Mouse (Mus musculus) myocyte (in vitro differentiated cells): ENCODE results near the gene Armc5.

Source experiments
- CEBPB ChIP-seq: IDR thresholded peaks from 2 replicates; pipeline ENCODE4 v1.6.1; 2011; ENCODE audit warnings: mild to moderate bottlenecking, moderate library complexity; ENCODE audit not compliant: poor library complexity, insufficient read depth, severe bottlenecking
- E2F4 ChIP-seq: IDR thresholded peaks from one replicate; pipeline ENCODE4 v1.6.1; 2011; ENCODE audit warnings: mild to moderate bottlenecking, control low read depth, moderate library complexity; ENCODE audit not compliant: insufficient read depth
- MAX ChIP-seq: IDR thresholded peaks from one replicate; pipeline ENCODE4 v1.6.1; 2011; ENCODE audit warnings: low read depth, mild to moderate bottlenecking, control low read depth
- MYOD1 ChIP-seq, 3 experiments: IDR thresholded peaks; one replicate each; pipeline ENCODE4 v1.6.1; 2011; ENCODE audit warnings: control low read depth in 2 of 3, low read depth in 2 of 3, mild to moderate bottlenecking in 2 of 3, moderate library complexity in 1 of 3; ENCODE audit not compliant: insufficient read length in 2 of 3, control insufficient read depth in 1 of 3
- MYOG ChIP-seq, 3 experiments: IDR thresholded peaks; one replicate each; pipeline ENCODE4 v1.6.1; 2011; ENCODE audit warnings: control low read depth in 2 of 3, low read depth in 2 of 3, mild to moderate bottlenecking in 2 of 3; ENCODE audit not compliant: insufficient read length in 2 of 3, control insufficient read depth in 1 of 3, insufficient read depth in 1 of 3
- POLR2A ChIP-seq: IDR thresholded peaks from one replicate; pipeline ENCODE4 v1.6.1; 2011; ENCODE audit warnings: low read depth, mild to moderate bottlenecking, control low read depth, moderate library complexity; ENCODE audit not compliant: insufficient read length
- POLR2AphosphoS2 ChIP-seq: IDR thresholded peaks from one replicate; pipeline ENCODE4 v1.6.1; 2011; ENCODE audit warnings: low read depth, control low read depth; ENCODE audit not compliant: insufficient read length
- REST ChIP-seq: IDR thresholded peaks from one replicate; pipeline ENCODE4 v1.6.1; 2011; ENCODE audit warnings: mild to moderate bottlenecking, control low read depth, moderate library complexity; ENCODE audit not compliant: insufficient read depth, insufficient read length
- TCF12 ChIP-seq: IDR thresholded peaks from one replicate; pipeline ENCODE4 v1.6.1; 2011; ENCODE audit warnings: mild to moderate bottlenecking, control low read depth; ENCODE audit not compliant: poor library complexity, insufficient read depth, severe bottlenecking
- TCF3 ChIP-seq: IDR thresholded peaks from one replicate; pipeline ENCODE4 v1.6.1; 2011; ENCODE audit warnings: low read depth, control low read depth; ENCODE audit not compliant: insufficient read length
- USF1 ChIP-seq: IDR thresholded peaks from one replicate; pipeline ENCODE4 v1.6.1; 2011; ENCODE audit warnings: low read depth, mild to moderate bottlenecking, control low read depth, moderate library complexity

DNA sequence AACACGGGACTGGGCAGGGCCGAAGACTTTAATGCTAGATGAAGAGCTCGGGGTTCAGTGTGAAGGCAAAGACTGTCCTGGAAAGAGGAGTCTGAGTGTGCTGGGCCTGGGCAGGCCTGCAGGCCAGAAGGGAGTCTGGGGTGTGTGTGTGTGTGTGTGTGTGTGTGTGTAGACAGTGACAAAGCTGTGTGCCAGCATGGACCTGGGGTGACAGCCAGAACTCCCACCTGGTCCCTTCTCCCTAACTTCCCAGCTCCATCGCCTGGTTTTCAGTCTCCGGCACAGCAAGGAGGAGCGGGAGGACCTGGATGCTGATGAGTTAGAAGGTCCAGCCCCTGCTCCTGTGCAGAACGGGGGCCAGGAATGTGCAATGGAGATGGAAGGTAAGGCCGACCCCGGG is 34.4 kb downstream of the Armc5 start:
- TF ChIP-seq POLR2A (no peak), POLR2AphosphoS2 (no peak), TCF3 (no peak), MYOD1 (IDR thresholded peaks at IDR 0.05; ENCODE audit: control insufficient read depth in 1 of 3, insufficient read length in 2 of 3, low read depth in 2 of 3) (no peak), CEBPB (no peak), REST (no peak), MAX (no peak), E2F4 (no peak), USF1 (no peak), TCF12 (no peak), MYOG (IDR thresholded peaks at IDR 0.05; ENCODE audit: control insufficient read depth in 1 of 3, insufficient read depth in 1 of 3, insufficient read length in 2 of 3, low read depth in 2 of 3) (no peak)
